In the genomic region with DNA sequence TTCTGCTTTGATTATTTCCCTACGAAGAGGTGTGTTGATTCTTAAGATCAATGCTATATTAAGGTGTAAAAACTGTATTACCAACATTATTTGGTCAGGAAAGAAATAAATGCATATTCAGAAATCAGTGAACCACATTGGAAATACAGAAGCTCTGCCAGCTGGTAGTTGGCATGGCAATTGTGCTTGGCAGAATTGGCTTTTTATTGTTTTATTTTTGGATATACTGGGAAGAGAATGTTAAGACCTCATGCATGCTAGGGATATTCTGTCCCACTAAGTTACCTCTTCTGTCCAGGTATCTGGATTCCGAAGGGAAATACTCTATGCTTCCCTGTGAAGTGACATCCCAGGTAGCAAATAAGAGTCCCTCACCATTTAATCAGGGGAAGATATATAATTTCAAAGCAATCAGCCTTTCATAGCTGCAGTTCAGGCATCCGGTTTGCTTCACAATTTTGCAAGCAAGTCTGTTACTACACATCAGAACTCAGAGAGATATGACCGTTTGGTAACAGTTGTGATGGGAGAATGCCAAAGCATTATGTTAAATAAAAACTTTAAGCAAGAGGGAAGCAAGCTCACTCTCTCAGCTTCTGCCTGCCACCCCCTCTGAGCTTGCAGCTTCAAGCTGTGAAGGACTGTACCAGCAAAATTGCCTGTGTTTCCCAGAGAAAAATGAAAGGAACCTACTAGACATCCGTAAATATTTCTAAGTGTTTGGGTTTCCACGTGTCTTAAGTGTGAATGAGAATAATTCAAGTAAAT, we compare ENCODE assay signal across 12 mouse cellular contexts.
DNase-seq lines count a peak whose midpoint lies in the region; ATAC-seq and TF ChIP-seq lines count a peak whose summit lies in the region.
"Had no signal": no experiment of that assay in that cellular context is flagged by ENCODE, and none has a peak within 500 bp of the region (broad histone marks: within the 10 kb centered on the region; RNA-seq: fewer than 3 reads in every experiment).

No protein-coding gene starts in this region.

- peak; percentile 30; the same call in 1 of the 2 replicates for ATAC-seq in forebrain, embryonic 13.5 days
- ATAC-seq in forebrain, embryonic 11.5 days (replicated peaks; ENCODE audit: low FRiP score): no peak
- ATAC-seq in forebrain, postnatal 0 days: peak; percentile 85
- no peak for ATAC-seq in CD4-positive, CD25-positive, alpha-beta regulatory T cell, adult 4 months
- no peak for ATAC-seq in kidney, embryonic 16.5 days (ENCODE audit: low FRiP score, low TSS enrichment)

- no peaks in the 10 kb centered on the region for H3K4me1 ChIP-seq in forebrain, embryonic 13.5 days
- H3K4me1 ChIP-seq in forebrain, embryonic 11.5 days (replicated peaks; ENCODE audit: control insufficient read depth, insufficient read depth, low read length): no peaks in the 10 kb centered on the region
- H3K4me1 ChIP-seq in forebrain, postnatal 0 days (ENCODE audit: insufficient read depth): no peaks in the 10 kb centered on the region; the same call in 1 of the 2 replicates
- no peaks in the 10 kb centered on the region for H3K4me1 ChIP-seq in kidney, embryonic 16.5 days (ENCODE audit: insufficient read depth, low read length)

- 81% methylated on average over 6 of the region's 6 CpGs for whole genome bisulfite sequencing in forebrain, embryonic 13.5 days
- 88% methylated on average over 6 of the region's 6 CpGs for WGBS in forebrain, embryonic 11.5 days
- WGBS in forebrain, postnatal 0 days: 49% methylated on average over 6 of the region's 6 CpGs
- 83% methylated on average over 6 of the region's 6 CpGs for WGBS in kidney, embryonic 16.5 days

- H3K27me3 ChIP-seq in forebrain, embryonic 13.5 days: no peaks in the 10 kb centered on the region
- no peaks in the 10 kb centered on the region for H3K27me3 ChIP-seq in forebrain, embryonic 11.5 days (ENCODE audit: control insufficient read depth, insufficient read depth, low read length)
- H3K27me3 ChIP-seq in forebrain, postnatal 0 days (ENCODE audit: insufficient read depth, low read length): no peaks in the 10 kb centered on the region
- H3K27me3 ChIP-seq in kidney, embryonic 16.5 days (ENCODE audit: insufficient read depth, low read length): no peaks in the 10 kb centered on the region

- no peak for TF ChIP-seq CTCF in forebrain, postnatal 0 days (IDR thresholded peaks at IDR 0.05; ENCODE audit: low read depth)

- no peak overlapping the region for H3K27ac ChIP-seq in forebrain, embryonic 13.5 days
- H3K27ac ChIP-seq in forebrain, embryonic 11.5 days (ENCODE audit: low read depth, low read length): no peak overlapping the region
- peak overlapping the region; percentile 64; the same call in 1 of the 2 replicates for H3K27ac ChIP-seq in forebrain, postnatal 0 days (ENCODE audit: low read depth, low read length)
- H3K27ac ChIP-seq in kidney, embryonic 16.5 days (ENCODE audit: low read length): no peak overlapping the region
- H3K27ac ChIP-seq: heart, adult 2 months had no signal

- H3K9me3 ChIP-seq in forebrain, embryonic 13.5 days (replicated peaks): no peaks in the 10 kb centered on the region
- H3K9me3 ChIP-seq in forebrain, embryonic 11.5 days (ENCODE audit: control insufficient read depth, low read length): no peaks in the 10 kb centered on the region
- no peaks in the 10 kb centered on the region for H3K9me3 ChIP-seq in forebrain, postnatal 0 days (ENCODE audit: low read length)
- H3K9me3 ChIP-seq in kidney, embryonic 16.5 days (ENCODE audit: low read length): no peaks in the 10 kb centered on the region

- H3K9ac ChIP-seq in forebrain, embryonic 13.5 days: no peak overlapping the region
- H3K9ac ChIP-seq in forebrain, embryonic 11.5 days (ENCODE audit: low read length): no peak overlapping the region
- H3K9ac ChIP-seq in forebrain, postnatal 0 days: no peak overlapping the region
- H3K9ac ChIP-seq in kidney, embryonic 16.5 days (replicated peaks; ENCODE audit: low read length): no peak overlapping the region

- DNase-seq in forebrain, embryonic 11.5 days (ENCODE audit: low spot score): no peak
- peak; percentile 76 for DNase-seq in forebrain, postnatal 0 days
- peak; percentile 42 to 50 for DNase-seq in layer of hippocampus, postnatal 36 days
- DNase-seq in right cerebral cortex, postnatal 36 days (ENCODE audit: low spot score in 2 of 2): peak; percentile 31 to 62
- DNase-seq in gastrocnemius, postnatal 10 days: no peak
- DNase-seq: heart, adult 2 months; kidney, adult 8-10 months; thymus, adult 18-20 months had no signal

- H3K36me3 ChIP-seq in forebrain, embryonic 13.5 days (ENCODE audit: poor library complexity, severe bottlenecking): no peaks in the 10 kb centered on the region
- H3K36me3 ChIP-seq in forebrain, embryonic 11.5 days (ENCODE audit: control insufficient read depth, insufficient read depth, low read length): no peaks in the 10 kb centered on the region
- no peaks in the 10 kb centered on the region for H3K36me3 ChIP-seq in forebrain, postnatal 0 days (ENCODE audit: insufficient read depth)
- H3K36me3 ChIP-seq in kidney, embryonic 16.5 days (ENCODE audit: insufficient read depth, low read length): no peaks in the 10 kb centered on the region
- H3K36me3 ChIP-seq: G1E had no signal

- H3K4me2 ChIP-seq in forebrain, embryonic 13.5 days: no peak overlapping the region
- H3K4me2 ChIP-seq in forebrain, embryonic 11.5 days (ENCODE audit: low read depth, low read length, severe bottlenecking): no peak overlapping the region
- H3K4me2 ChIP-seq in forebrain, postnatal 0 days (ENCODE audit: low read depth): no peak overlapping the region
- H3K4me2 ChIP-seq in kidney, embryonic 16.5 days (replicated peaks; ENCODE audit: low read depth, low read length): no peak overlapping the region

- no peak overlapping the region for H3K4me3 ChIP-seq in forebrain, embryonic 13.5 days
- no peak overlapping the region for H3K4me3 ChIP-seq in forebrain, embryonic 11.5 days (ENCODE audit: low read depth, low read length)
- no peak overlapping the region for H3K4me3 ChIP-seq in forebrain, postnatal 0 days (ENCODE audit: low read depth, low read length)
- H3K4me3 ChIP-seq in kidney, embryonic 16.5 days (ENCODE audit: low read length): no peak overlapping the region
- H3K4me3 ChIP-seq: heart, adult 2 months had no signal

Comparison
In these comparisons a context has a peak if more than half of its experiments do, and no peak if none do; other contexts are left out.
1. ATAC-seq: peak in forebrain, embryonic 13.5 days (single experiment) and forebrain, postnatal 0 days (single experiment); none in forebrain, embryonic 11.5 days (single experiment), CD4-positive, CD25-positive, alpha-beta regulatory T cell, adult 4 months (single experiment) and kidney, embryonic 16.5 days (single experiment).
2. DNase-seq: peak in forebrain, postnatal 0 days (single experiment), layer of hippocampus, postnatal 36 days (2 of 2) and right cerebral cortex, postnatal 36 days (2 of 2); none in forebrain, embryonic 11.5 days (single experiment) and gastrocnemius, postnatal 10 days (single experiment).